Mouse (Mus musculus): ENCODE measurements around the gene Fbxw9. TPM values are rescaled to one million over a fixed set of nuclear protein-coding genes. Genes with fewer than 3 reads are reported as not detected.

The Fbxw9 gene
- polyA plus RNA-seq, 1 experiment from 2014 or later, result 64.3 TPM

GRCm38 (mm10) chr8:85027516-85027855, 32.4 kb upstream of the Fbxw9 start:
- peak overlapping the region; percentile 99 for H3K9ac ChIP-seq (replicated peaks)
- H3K27me3 ChIP-seq, result no peaks in the 10 kb centered on the region
- H3K4me2 ChIP-seq (replicated peaks), result peak overlapping the region; percentile 92
- peak overlapping the region; percentile 99 for H3K4me3 ChIP-seq (replicated peaks)
- peaks cover 40% of the 10 kb centered on the region for H3K4me1 ChIP-seq (replicated peaks)
- H3K36me3 ChIP-seq, result peaks cover 43% of the 10 kb centered on the region
- WGBS, result 1% methylated on average over 13 of the region's 13 CpGs
- ATAC-seq, result no peak
- H3K9me3 ChIP-seq, result no peaks in the 10 kb centered on the region
- peak overlapping the region; percentile 89 for H3K27ac ChIP-seq

- Histone ChIP-seq H3K9ac (replicated peaks) (peak overlapping the region; percentile 99), H3K27ac (no peak overlapping the region), H3K36me3 (peaks cover 44% of the 10 kb centered on the region), H3K4me3 (replicated peaks) (peak overlapping the region; percentile 99), H3K27me3 (no peaks in the 10 kb centered on the region), H3K4me2 (replicated peaks) (peak overlapping the region; percentile 92), H3K9me3 (no peaks in the 10 kb centered on the region), H3K4me1 (replicated peaks) (peaks cover 40% of the 10 kb centered on the region)
- WGBS, result 27% methylated on average over 2 of the region's 2 CpGs
- no peak for ATAC-seq
Observed at GRCm38 (mm10) chr8:85027922-85028321, 31.9 kb upstream of the Fbxw9 start.

GRCm38 (mm10) chr8:85029271-85029670, 30.6 kb upstream of the Fbxw9 start:
- H3K4me1 ChIP-seq (replicated peaks), result peaks cover 32% of the 10 kb centered on the region
- WGBS, result 91% methylated on average over 14 of the region's 14 CpGs
- no peaks in the 10 kb centered on the region for H3K9me3 ChIP-seq
- ATAC-seq, result no peak
- peaks cover 40% of the 10 kb centered on the region for H3K36me3 ChIP-seq
- peak overlapping the region; percentile 92 for H3K4me2 ChIP-seq (replicated peaks)
- H3K4me3 ChIP-seq (replicated peaks), result peak overlapping the region; percentile 99; the same call in 1 of the 2 replicates
- no peak overlapping the region for H3K27ac ChIP-seq
- no peaks in the 10 kb centered on the region for H3K27me3 ChIP-seq
- H3K9ac ChIP-seq (replicated peaks), result peak overlapping the region; percentile 99

GRCm38 (mm10) chr8:85032622-85033311, 27.1 kb upstream of the Fbxw9 start:
- no peaks in the 10 kb centered on the region for H3K9me3 ChIP-seq
- H3K4me1 ChIP-seq (replicated peaks), result peaks cover 34% of the 10 kb centered on the region
- no peak overlapping the region for H3K4me3 ChIP-seq (replicated peaks)
- peaks cover 40% of the 10 kb centered on the region for H3K36me3 ChIP-seq
- 92% methylated on average over 4 of the region's 4 CpGs for WGBS
- no peaks in the 10 kb centered on the region for H3K27me3 ChIP-seq
- H3K4me2 ChIP-seq (replicated peaks), result no peak overlapping the region
- H3K9ac ChIP-seq (replicated peaks), result no peak overlapping the region
- no peak for ATAC-seq
- no peak overlapping the region for H3K27ac ChIP-seq

GRCm38 (mm10) chr8:85033867-85034266, 26.0 kb upstream of the Fbxw9 start:
- WGBS, result 70% methylated on average over 1 of the region's 1 CpGs
- Histone ChIP-seq H3K4me3 (replicated peaks) (no peak overlapping the region), H3K27me3 (no peaks in the 10 kb centered on the region), H3K27ac (no peak overlapping the region), H3K36me3 (peaks cover 40% of the 10 kb centered on the region), H3K9me3 (no peaks in the 10 kb centered on the region), H3K4me2 (replicated peaks) (no peak overlapping the region), H3K4me1 (replicated peaks) (peaks cover 34% of the 10 kb centered on the region), H3K9ac (replicated peaks) (no peak overlapping the region)
- ATAC-seq, result no peak

GRCm38 (mm10) chr8:85034764-85035163, 25.1 kb upstream of the Fbxw9 start:
- peak overlapping the region; percentile 83 for H3K4me3 ChIP-seq (replicated peaks)
- H3K4me2 ChIP-seq (replicated peaks), result peak overlapping the region; percentile 80
- H3K27me3 ChIP-seq, result no peaks in the 10 kb centered on the region
- H3K4me1 ChIP-seq (replicated peaks), result peaks cover 36% of the 10 kb centered on the region
- 3% methylated on average over 13 of the region's 13 CpGs for WGBS
- no peaks in the 10 kb centered on the region for H3K9me3 ChIP-seq
- no peak for ATAC-seq
- H3K27ac ChIP-seq, result no peak overlapping the region
- H3K9ac ChIP-seq (replicated peaks), result no peak overlapping the region
- peaks cover 35% of the 10 kb centered on the region for H3K36me3 ChIP-seq

GRCm38 (mm10) chr8:85035165-85035727, 24.6 kb upstream of the Fbxw9 start:
- H3K4me2 ChIP-seq (replicated peaks), result peak overlapping the region; percentile 80
- H3K9ac ChIP-seq (replicated peaks), result peak overlapping the region; percentile 75

GRCm38 (mm10) chr8:85035728-85036310, 24.0 kb upstream of the Fbxw9 start:
- Histone ChIP-seq H3K4me3 (replicated peaks) (peak overlapping the region; percentile 83), H3K27me3 (no peaks in the 10 kb centered on the region), H3K9me3 (no peaks in the 10 kb centered on the region), H3K4me1 (replicated peaks) (peaks cover 36% of the 10 kb centered on the region), H3K36me3 (peaks cover 35% of the 10 kb centered on the region), H3K9ac (replicated peaks) (peak overlapping the region; percentile 75), H3K27ac (peak overlapping the region; percentile 82), H3K4me2 (replicated peaks) (peak overlapping the region; percentile 80)
- 1% methylated on average over 15 of the region's 15 CpGs for WGBS
- peak; percentile 2; the same call in 1 of the 2 replicates for ATAC-seq

More at GRCm38 (mm10) chr8:85035165-85035727, 24.6 kb upstream of the Fbxw9 start:
- Histone ChIP-seq H3K4me3 (replicated peaks) (peak overlapping the region; percentile 83), H3K9me3 (no peaks in the 10 kb centered on the region), H3K36me3 (peaks cover 34% of the 10 kb centered on the region), H3K4me1 (replicated peaks) (peaks cover 36% of the 10 kb centered on the region), H3K27ac (no peak overlapping the region), H3K27me3 (no peaks in the 10 kb centered on the region)
- no peak for ATAC-seq
- 6% methylated on average over 12 of the region's 12 CpGs for WGBS

- H3K27me3 ChIP-seq, result no peaks in the 10 kb centered on the region
- H3K4me1 ChIP-seq (replicated peaks), result peaks cover 36% of the 10 kb centered on the region
- H3K9me3 ChIP-seq, result no peaks in the 10 kb centered on the region
- under 1% methylated on average over 9 of the region's 9 CpGs for WGBS
- H3K36me3 ChIP-seq, result peaks cover 37% of the 10 kb centered on the region
- peak overlapping the region; percentile 80 for H3K4me2 ChIP-seq (replicated peaks)
- peak; percentile 55 for ATAC-seq
- peak overlapping the region; percentile 83 for H3K4me3 ChIP-seq (replicated peaks)
- H3K27ac ChIP-seq, result peak overlapping the region; percentile 82
- H3K9ac ChIP-seq (replicated peaks), result peak overlapping the region; percentile 75
Observed at GRCm38 (mm10) chr8:85036381-85036717, 23.5 kb upstream of the Fbxw9 start.

- H3K9me3 ChIP-seq, result no peaks in the 10 kb centered on the region
- peak; percentile 88 for ATAC-seq
- peak within 1 kb of the TSS; percentile 83 for H3K4me3 ChIP-seq (replicated peaks)
- no peaks in the 10 kb centered on the region for H3K27me3 ChIP-seq
- peaks cover 36% of the 10 kb centered on the region for H3K36me3 ChIP-seq
- H3K4me1 ChIP-seq (replicated peaks), result peaks cover 36% of the 10 kb centered on the region
- under 1% methylated on average over 56 of the region's 59 CpGs for WGBS
- H3K9ac ChIP-seq (replicated peaks), result peak within 1 kb of the TSS; percentile 91
- peak within 1 kb of the TSS; percentile 99 for H3K27ac ChIP-seq
- peak within 1 kb of the TSS; percentile 91 for H3K4me2 ChIP-seq (replicated peaks)
Observed at GRCm38 (mm10) chr8:85036718-85037365, 23.0 kb upstream of the Fbxw9 start, which contains the start of gene Tnpo2. Gene Tnpo2 (plus strand): TSS chr8:85036915.

- 2% methylated on average over 14 of the region's 14 CpGs for WGBS
- H3K27ac ChIP-seq, result peak overlapping the region; percentile 99
- peak overlapping the region; percentile 83 for H3K4me3 ChIP-seq (replicated peaks)
- peak; percentile 79 for ATAC-seq
- H3K9ac ChIP-seq (replicated peaks), result peak overlapping the region; percentile 91
- peaks cover 36% of the 10 kb centered on the region for H3K36me3 ChIP-seq
- H3K4me1 ChIP-seq (replicated peaks), result peaks cover 36% of the 10 kb centered on the region
- H3K4me2 ChIP-seq (replicated peaks), result peak overlapping the region; percentile 91
- no peaks in the 10 kb centered on the region for H3K9me3 ChIP-seq
- no peaks in the 10 kb centered on the region for H3K27me3 ChIP-seq
Observed at GRCm38 (mm10) chr8:85037366-85037680, 22.5 kb upstream of the Fbxw9 start.

Data from midbrain, embryonic 13.5 days (tissue).